Mouse (Mus musculus) spleen, adult 2 months (tissue): ENCODE measurements around the gene Gbx2. TPM values are rescaled to one million over a fixed set of nuclear protein-coding genes. Genes with fewer than 3 reads are reported as not detected.
A peak's percentile ranks its signal among the peaks of the same experiment; 100 is the strongest.

Source experiments
- DNase-seq, 2 experiments: peaks; one replicate each; pipeline versions ENCODE4 v3.0.0 to v3.0.0-alpha.2; 2012 to 2021; ENCODE audit warnings: low spot score in 2 of 2, low read depth in 1 of 2
- H3K27ac ChIP-seq: fragments of 200-500 bp; 2 replicates; pipeline ENCODE4 v1.5.1; 2012; ENCODE audit warnings: low read length, inconsistent platforms; ENCODE audit not compliant: insufficient read depth
- H3K27me3 ChIP-seq: fragments of 200-500 bp; 2 replicates; pipeline ENCODE4 v1.6.1; 2012; ENCODE audit warnings: mild to moderate bottlenecking, moderate library complexity, low read length, inconsistent platforms; ENCODE audit not compliant: control insufficient read depth, insufficient read depth
- H3K36me3 ChIP-seq: fragments of 200-500 bp; 2 replicates; pipeline ENCODE4 v1.6.1; 2012; ENCODE audit warnings: mild to moderate bottlenecking, low read length, inconsistent platforms; ENCODE audit not compliant: control insufficient read depth, insufficient read depth
- H3K4me1 ChIP-seq: fragments of 200-500 bp; 2 replicates; pipeline ENCODE4 v1.6.1; 2011; ENCODE audit warnings: inconsistent platforms; ENCODE audit not compliant: control insufficient read depth, insufficient read depth, insufficient read length
- H3K4me3 ChIP-seq: fragments of 200-500 bp; 2 replicates; pipeline ENCODE4 v1.5.1; 2011; ENCODE audit warnings: mild to moderate bottlenecking, inconsistent platforms; ENCODE audit not compliant: insufficient read depth, insufficient read length; ENCODE audit errors: extremely low read depth
- CTCF ChIP-seq: fragments of 200-500 bp; IDR thresholded peaks from 2 replicates; pipeline ENCODE4 v1.5.1; 2011; ENCODE audit warnings: mild to moderate bottlenecking, inconsistent platforms; ENCODE audit not compliant: insufficient read depth, insufficient read length, insufficient replicate concordance; ENCODE audit errors: extremely low read depth
- POLR2A ChIP-seq: fragments of 200-500 bp; IDR thresholded peaks from 2 replicates; pipeline ENCODE4 v1.6.1; 2011; ENCODE audit warnings: low read depth, low read length, inconsistent platforms
- WGBS: fragments of 180-500 bp; shearing (Covaris S2); methylation state at CpG from one replicate; pipeline ENCODE4 v1.1.7; 2018; 5-methylcytosine and 5-hydroxymethylcytosine counted together
- polyA plus RNA-seq: library from polyadenylated mRNA; depleted of rRNA; stranded (reverse); fragments of >200 nt; gene quantifications from 2 replicates; pipeline ENCODE4 v1.2.3, GENCODE M21; 2012

Gbx2 gene
- polyA plus RNA-seq, 1 experiment, result 1.5 TPM

DNA sequence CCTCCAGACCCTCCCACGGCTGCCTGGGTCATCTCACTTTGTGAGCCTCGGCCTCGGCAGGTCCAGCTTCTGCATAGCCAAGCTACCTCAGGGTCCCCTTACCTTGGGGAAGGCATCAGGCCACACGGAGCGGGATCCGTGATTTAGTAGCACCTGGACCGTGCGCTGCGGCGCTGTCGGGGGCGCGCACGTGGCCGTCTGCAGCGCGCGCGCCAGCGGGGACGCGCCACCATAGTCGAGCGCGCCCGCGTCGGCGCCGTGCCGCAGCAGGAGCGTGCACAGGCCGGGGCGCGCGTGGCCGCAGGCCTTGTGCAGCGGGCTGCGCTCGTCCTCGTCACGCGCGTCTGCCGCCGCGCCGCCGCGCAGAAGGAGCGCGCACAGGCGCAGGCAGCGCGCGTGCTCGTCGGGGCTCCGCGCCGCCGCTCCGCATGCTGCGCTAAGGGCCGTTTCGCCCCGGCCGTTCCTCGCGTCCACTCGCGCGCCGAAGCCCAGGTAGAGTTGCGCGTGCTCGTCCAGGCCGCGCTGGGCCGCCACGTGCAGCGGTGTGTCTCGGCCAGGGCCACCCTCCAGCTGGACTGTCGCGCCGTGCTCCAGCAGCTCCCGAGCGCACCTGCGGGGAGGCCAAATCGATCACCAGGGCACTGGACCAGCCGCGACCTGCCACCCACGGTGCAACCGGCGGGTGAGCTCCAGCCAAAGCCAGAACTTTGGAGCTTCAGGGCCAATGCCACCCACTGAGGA, 37.3 kb upstream of the Gbx2 start:
- H3K36me3 ChIP-seq, result no peaks in the 10 kb centered on the region
- H3K27ac ChIP-seq, result no peak overlapping the region
- no peak for DNase-seq
- no peaks in the 10 kb centered on the region; the same call in 1 of the 2 replicates for H3K27me3 ChIP-seq
- WGBS, result 3% methylated on average over 88 of the region's 95 CpGs
- no peak overlapping the region for H3K4me3 ChIP-seq
- TF ChIP-seq POLR2A, result no peak
- TF ChIP-seq CTCF, result no peak
- H3K4me1 ChIP-seq, result no peaks in the 10 kb centered on the region; the same call in 1 of the 2 replicates

DNA sequence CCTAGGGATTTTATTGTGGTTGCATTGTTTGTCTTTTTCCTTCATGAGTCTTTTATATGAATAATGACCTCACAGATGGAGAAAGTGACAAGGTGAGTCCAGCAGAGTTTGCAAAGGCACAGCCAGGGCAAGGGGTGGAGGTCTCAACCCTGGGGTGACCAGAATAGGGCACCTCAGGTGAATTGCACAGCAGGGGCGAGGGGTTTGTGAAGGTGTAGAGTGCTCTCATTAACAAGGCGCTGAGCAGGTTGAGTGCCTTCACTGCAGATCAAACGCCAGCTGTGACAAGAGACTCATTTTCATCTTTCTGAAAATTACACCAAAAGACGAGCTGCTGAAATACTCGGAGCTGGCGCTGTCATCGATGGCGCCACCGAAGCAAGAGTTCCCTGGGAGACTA, 36.6 kb upstream of the Gbx2 start:
- Histone ChIP-seq H3K4me1 (no peaks in the 10 kb centered on the region; the same call in 1 of the 2 replicates), H3K4me3 (no peak overlapping the region), H3K27me3 (no peaks in the 10 kb centered on the region; the same call in 1 of the 2 replicates), H3K36me3 (no peaks in the 10 kb centered on the region), H3K27ac (no peak overlapping the region)
- no peak for DNase-seq
- TF ChIP-seq POLR2A (no peak), CTCF (no peak)
- WGBS, result 22% methylated on average over 9 of the region's 9 CpGs

DNA sequence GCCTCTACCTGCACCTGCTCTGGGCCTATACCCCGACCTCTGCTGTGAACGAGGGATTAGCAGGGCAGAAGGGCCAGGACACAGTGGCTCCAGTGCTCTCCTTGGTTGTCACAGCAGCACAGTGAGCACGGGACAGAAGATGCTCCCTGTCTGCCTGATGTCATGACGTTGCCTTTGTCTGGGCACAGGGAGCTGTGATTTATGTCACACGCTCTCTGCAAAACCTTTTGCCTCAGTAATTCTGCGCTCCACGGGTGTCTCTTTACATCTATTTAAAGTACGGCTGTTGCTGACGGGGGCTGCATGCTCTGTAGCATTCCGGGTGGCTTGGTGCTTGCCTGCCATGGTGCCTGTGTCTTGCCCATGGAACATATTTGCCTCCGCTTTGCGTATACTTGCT, 33.4 kb upstream of the Gbx2 start:
- WGBS, result 81% methylated on average over 12 of the region's 12 CpGs
- no peaks in the 10 kb centered on the region for H3K36me3 ChIP-seq
- no peaks in the 10 kb centered on the region; the same call in 1 of the 2 replicates for H3K4me1 ChIP-seq
- no peak for DNase-seq
- H3K4me3 ChIP-seq, result no peak overlapping the region
- TF ChIP-seq CTCF, result no peak
- TF ChIP-seq POLR2A, result no peak
- H3K27ac ChIP-seq, result no peak overlapping the region
- H3K27me3 ChIP-seq, result no peaks in the 10 kb centered on the region; the same call in 1 of the 2 replicates

DNA sequence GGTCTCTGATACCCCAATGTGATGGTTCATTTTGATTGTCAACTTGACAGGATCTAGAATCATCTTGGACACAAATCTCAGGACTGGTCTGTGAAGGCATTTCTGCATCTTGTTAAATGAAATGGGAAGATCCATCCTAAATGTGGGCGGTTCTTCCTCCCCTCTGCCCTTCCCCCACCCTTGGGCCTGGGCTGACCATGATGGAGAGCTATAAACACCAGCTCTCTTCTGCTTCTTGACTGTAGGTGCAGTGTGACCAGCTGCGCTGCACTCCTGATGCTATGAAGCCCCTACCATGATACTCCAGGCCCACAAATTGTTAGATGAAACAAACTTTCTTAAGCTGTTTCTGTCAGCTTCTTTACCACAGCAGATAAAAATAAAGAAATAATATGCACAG, 32.3 kb upstream of the Gbx2 start:
- Histone ChIP-seq H3K36me3 (no peaks in the 10 kb centered on the region), H3K27me3 (no peaks in the 10 kb centered on the region; the same call in 1 of the 2 replicates), H3K27ac (no peak overlapping the region), H3K4me1 (no peaks in the 10 kb centered on the region; the same call in 1 of the 2 replicates), H3K4me3 (no peak overlapping the region)
- 84% methylated on average over 2 of the region's 2 CpGs for WGBS
- no peak for DNase-seq
- TF ChIP-seq CTCF (no peak), POLR2A (no peak)

DNA sequence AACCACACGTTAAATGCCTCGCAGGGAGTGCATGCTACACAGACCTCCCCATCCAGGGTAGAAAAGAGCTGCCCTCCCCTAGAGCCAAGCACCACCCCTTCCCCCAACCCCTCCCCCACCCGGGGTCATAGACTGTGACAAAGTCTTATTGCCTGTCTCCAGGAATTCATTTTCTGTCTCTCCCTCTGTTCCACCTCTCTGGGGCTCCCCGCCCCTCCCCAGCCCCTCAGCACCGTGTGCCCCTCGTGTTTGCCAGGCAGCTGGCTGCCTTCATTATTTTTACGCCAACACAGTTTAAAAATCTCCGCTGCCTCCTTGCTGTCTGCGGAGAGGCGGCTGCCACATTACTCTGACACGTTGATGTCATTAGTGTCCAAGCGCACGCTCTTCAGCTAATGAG, 31.1 kb upstream of the Gbx2 start:
- no peaks in the 10 kb centered on the region for H3K27me3 ChIP-seq
- no peaks in the 10 kb centered on the region for H3K4me1 ChIP-seq
- no peak for DNase-seq
- 48% methylated on average over 13 of the region's 13 CpGs for WGBS
- no peak overlapping the region for H3K4me3 ChIP-seq
- no peaks in the 10 kb centered on the region for H3K36me3 ChIP-seq
- TF ChIP-seq CTCF (no peak), POLR2A (no peak)
- no peak overlapping the region for H3K27ac ChIP-seq

DNA sequence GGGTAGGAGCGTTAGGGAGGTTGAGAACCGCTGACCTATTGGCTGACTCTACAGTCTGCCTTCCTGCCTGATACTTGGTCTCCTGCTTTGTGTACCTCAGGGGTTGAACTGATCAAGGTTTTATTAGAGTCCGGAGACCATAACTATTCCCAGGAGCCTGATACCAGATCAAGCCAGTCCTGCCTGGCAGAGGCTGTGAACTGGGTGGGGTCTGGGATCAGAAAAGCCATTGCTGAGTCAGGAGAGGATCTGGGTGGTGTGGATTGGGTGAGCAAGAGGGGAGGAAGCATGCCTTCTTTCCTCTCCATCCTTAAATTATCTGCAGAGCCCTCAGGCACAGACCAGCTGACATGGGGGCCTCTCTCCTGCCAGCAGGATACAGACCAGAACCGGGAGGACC, 28.4 kb upstream of the Gbx2 start:
- Histone ChIP-seq H3K36me3 (no peaks in the 10 kb centered on the region), H3K4me3 (no peak overlapping the region), H3K27ac (no peak overlapping the region), H3K4me1 (no peaks in the 10 kb centered on the region), H3K27me3 (no peaks in the 10 kb centered on the region)
- WGBS, result 76% methylated on average over 4 of the region's 4 CpGs
- no peak for DNase-seq
- TF ChIP-seq POLR2A (no peak), CTCF (no peak)

DNA sequence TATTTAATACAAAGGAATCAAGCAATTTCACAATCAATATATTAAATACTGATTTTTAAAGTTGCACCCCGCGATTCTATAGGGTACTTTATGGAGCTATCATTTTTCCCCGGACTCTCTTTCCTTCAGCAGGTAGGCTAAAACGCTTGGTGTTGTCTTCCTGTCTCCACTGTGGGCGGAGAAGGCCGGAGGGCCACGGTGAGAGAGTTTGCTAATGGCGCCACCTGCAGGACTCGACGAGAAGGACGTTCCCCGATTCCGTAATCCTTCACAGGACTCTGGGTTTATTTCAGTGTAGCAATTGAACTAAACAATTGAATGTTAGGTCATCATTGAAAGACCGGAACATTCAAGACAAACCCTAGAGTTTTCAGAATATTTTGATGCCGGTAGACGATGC, 12.2 kb upstream of the Gbx2 start:
- peak in 1 of 2 experiments; percentile 20 for DNase-seq
- no peak overlapping the region for H3K4me3 ChIP-seq
- H3K27ac ChIP-seq, result no peak overlapping the region
- no peaks in the 10 kb centered on the region for H3K36me3 ChIP-seq
- peaks cover 19% of the 10 kb centered on the region for H3K27me3 ChIP-seq
- no peaks in the 10 kb centered on the region; the same call in 1 of the 2 replicates for H3K4me1 ChIP-seq
- 4% methylated on average over 16 of the region's 16 CpGs for WGBS
- TF ChIP-seq POLR2A (no peak), CTCF (peak; percentile 47; the same call in 1 of the 2 replicates)
